Mouse (Mus musculus) heart, embryonic 15.5 days (tissue): ENCODE data around the gene Gm3164. TPM values are rescaled to one million over a fixed set of nuclear protein-coding genes. Genes with fewer than 3 reads are reported as not detected.
"Not testable (repeated sequence)": the region's sequence is repeated elsewhere in the genome, so short reads cannot be mapped to it uniquely, and the experiment has no call there.

Experiments
- ATAC-seq: fragments of 200-750 bp; cut with Nextera tagmentation; replicated peaks from 2 replicates; pipeline ENCODE4 v1.8.0; 2017; ENCODE audit warnings: low read depth, moderate TSS enrichment; ENCODE audit not compliant: insufficient number of reproducible peaks, insufficient read depth, low FRiP score
- H3K27ac ChIP-seq: fragments of 300-500 bp; sonication (generic); 2 replicates; pipeline ENCODE4 v1.5.1; 2015; ENCODE audit warnings: mild to moderate bottlenecking, inconsistent platforms
- H3K27me3 ChIP-seq: fragments of 300-500 bp; sonication (generic); 2 replicates; pipeline ENCODE4 v1.6.1; 2015; ENCODE audit warnings: inconsistent platforms
- H3K36me3 ChIP-seq: fragments of 300-500 bp; sonication (generic); 2 replicates; pipeline ENCODE4 v1.6.1; 2015; ENCODE audit warnings: mild to moderate bottlenecking, inconsistent platforms
- H3K4me1 ChIP-seq: fragments of 300-500 bp; sonication (generic); replicated peaks from 2 replicates; pipeline ENCODE4 v1.6.1; 2015; ENCODE audit warnings: inconsistent platforms
- H3K4me2 ChIP-seq: fragments of 300-500 bp; sonication (generic); 2 replicates; pipeline ENCODE4 v1.6.1; 2015; ENCODE audit warnings: inconsistent platforms, mild to moderate bottlenecking, moderate library complexity
- H3K4me3 ChIP-seq: fragments of 300-500 bp; sonication (generic); 2 replicates; pipeline ENCODE4 v1.5.1; 2015; ENCODE audit warnings: mild to moderate bottlenecking, inconsistent platforms
- H3K9ac ChIP-seq: fragments of 300-500 bp; sonication (generic); 2 replicates; pipeline ENCODE4 v1.6.1; 2015; ENCODE audit warnings: mild to moderate bottlenecking, inconsistent platforms
- H3K9me3 ChIP-seq: fragments of 300-500 bp; sonication (generic); replicated peaks from 2 replicates; pipeline ENCODE4 v1.6.1; 2016; ENCODE audit warnings: inconsistent platforms
- WGBS: fragments of 180-500 bp; shearing (Covaris S2); methylation state at CpG from one replicate; pipeline ENCODE4 v1.1.7; 2015; ENCODE audit warnings: mixed read lengths; 5-methylcytosine and 5-hydroxymethylcytosine counted together
- polyA plus RNA-seq: library from polyadenylated mRNA; unstranded; fragments of >200 nt; fragmentation: Nextera tagmentation; extraction: Ambion mirVana; gene quantifications from 2 replicates; pipeline ENCODE4 v1.2.1, GENCODE M21; 2015

The Gm3164 gene
- 0.09 TPM in 1 of 2 replicates, not detected in the other for polyA plus RNA-seq

DNA sequence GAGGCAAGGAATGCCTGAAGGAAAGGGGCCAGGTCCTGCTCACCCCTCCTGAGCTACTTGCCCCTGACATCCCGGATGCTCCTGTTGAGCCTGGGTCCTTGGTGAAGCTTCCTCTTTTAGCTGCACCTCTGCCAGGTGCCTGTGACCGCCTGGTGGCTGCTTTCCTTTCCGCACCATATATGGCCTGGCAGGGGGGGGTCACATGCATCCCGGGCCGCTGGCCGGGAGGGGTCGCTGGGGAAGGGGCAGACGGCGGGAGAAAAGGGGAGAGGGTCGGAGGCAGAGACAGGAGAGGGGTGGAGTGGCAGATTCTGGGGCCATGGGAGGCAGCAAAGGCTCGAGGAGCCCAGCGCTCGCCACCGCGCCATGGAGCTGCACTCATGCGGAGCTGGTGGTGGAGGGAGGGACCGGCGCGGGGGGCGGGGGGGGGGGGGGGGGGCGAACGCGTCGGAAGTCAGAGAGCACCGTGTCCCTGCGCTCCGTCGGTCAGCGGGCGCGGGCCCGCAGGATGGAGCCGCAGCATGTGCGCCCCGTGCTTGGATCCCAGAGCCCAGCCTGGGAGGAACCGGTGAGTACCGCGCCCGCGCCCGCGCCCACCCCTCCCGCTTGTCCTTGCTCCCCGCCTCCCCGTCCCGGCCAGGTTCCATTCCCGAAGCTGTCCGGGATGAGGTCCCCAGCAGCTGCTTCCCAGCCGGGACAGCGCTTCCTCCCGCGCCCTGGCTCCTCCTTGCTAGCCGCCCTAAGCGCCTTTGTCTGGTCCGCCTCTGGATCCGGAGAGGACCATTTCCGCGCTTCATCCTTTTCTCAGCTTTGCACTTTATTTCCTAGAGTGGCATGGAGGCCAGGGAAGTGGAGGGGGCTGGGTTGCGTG, at the start of gene Gm3164:
Gene Gm3164, plus strand, starts transcription at position 484 of the 871 bp plus-strand sequence.
- WGBS = 1% methylated on average over 37 of the region's 59 CpGs
- H3K9ac ChIP-seq = not testable (repeated sequence)

DNA sequence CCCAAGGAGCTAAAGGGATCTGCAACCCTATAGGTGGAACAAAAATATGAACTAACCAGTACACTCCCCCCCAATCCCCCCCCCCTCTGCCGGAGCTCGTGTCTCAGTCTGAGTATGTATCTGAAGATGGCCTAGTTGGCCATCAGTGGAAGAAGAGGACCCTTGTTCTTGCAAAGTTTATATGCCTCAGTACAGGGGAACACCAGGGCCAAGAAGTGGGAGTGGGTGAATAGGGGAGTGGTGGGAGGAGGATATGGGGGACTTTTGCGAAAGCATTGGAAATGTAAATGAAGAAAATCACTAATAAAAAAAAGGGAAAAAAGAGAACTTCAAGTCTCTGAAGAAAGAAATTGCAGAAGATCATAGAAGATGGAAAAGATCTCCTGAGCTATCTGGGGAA, 46.3 kb upstream of the Gm3164 start:
- not testable (repeated sequence) for H3K4me3 ChIP-seq, H3K36me3 ChIP-seq, H3K4me1 ChIP-seq, H3K9ac ChIP-seq, H3K4me2 ChIP-seq, H3K9me3 ChIP-seq, H3K27me3 ChIP-seq, ATAC-seq, H3K27ac ChIP-seq
- WGBS = 80% methylated on average over 3 of the region's 3 CpGs

More for the DNA sequence above, at the start of gene Gm3164:
- H3K27ac ChIP-seq, ATAC-seq, H3K4me1 ChIP-seq, H3K27me3 ChIP-seq, H3K9me3 ChIP-seq, H3K36me3 ChIP-seq: not testable (repeated sequence)
- Histone ChIP-seq H3K4me2 (peak within 1 kb of the TSS; percentile 63), H3K4me3 (peak within 1 kb of the TSS; percentile 40)

DNA sequence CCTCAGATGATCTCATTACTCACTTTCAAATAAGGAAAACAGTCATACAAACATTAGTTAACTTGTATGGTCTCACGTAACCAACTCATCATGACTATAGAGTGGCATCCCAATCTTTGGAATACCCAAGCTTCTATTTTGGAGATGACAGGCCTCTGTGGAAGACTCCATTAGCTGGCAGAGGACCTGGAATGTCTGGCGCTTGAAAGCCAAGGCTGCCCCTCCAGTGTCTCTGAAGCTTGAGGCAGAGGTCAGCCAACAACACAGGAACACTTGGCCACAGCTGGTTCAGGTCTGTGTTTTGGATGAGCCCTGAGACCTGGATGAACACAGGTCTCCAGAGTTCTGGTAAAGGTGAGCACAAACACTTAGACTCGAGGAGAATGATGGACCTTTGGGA, 45.6 kb upstream of the Gm3164 start:
- H3K4me1 ChIP-seq, H3K27ac ChIP-seq, H3K27me3 ChIP-seq, H3K36me3 ChIP-seq, H3K4me2 ChIP-seq, ATAC-seq, H3K4me3 ChIP-seq, H3K9me3 ChIP-seq, H3K9ac ChIP-seq: not testable (repeated sequence)
- 62% methylated on average over 3 of the region's 3 CpGs for WGBS

GRCm38 (mm10) chr14:4377871-4378270, 37.4 kb upstream of the Gm3164 start:
- not testable (repeated sequence) for H3K9me3 ChIP-seq, ATAC-seq, H3K27ac ChIP-seq, H3K4me2 ChIP-seq, H3K27me3 ChIP-seq, H3K9ac ChIP-seq, H3K4me3 ChIP-seq, H3K4me1 ChIP-seq, H3K36me3 ChIP-seq

DNA sequence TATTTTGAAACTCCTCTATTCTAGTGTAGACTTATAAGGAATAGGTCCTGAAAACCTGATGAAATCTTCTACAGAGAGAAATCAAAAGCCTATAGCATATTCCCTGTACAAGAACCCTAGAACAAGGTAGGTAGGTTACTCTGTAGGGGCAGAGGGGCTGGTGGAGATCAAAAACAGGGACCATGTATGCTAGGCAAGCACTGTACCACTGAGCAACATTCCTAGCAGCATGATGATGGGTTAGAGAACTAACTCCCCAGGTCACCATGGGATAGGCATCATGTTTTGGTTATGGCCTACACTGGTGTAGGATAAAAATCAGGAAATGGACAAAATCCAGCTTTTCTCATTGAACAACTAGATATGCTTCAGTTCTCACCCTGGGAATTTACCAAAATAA, 29.6 kb upstream of the Gm3164 start:
- not testable (repeated sequence) for H3K9ac ChIP-seq, H3K4me2 ChIP-seq, H3K27ac ChIP-seq, ATAC-seq, H3K4me3 ChIP-seq, H3K27me3 ChIP-seq, H3K4me1 ChIP-seq, H3K9me3 ChIP-seq, H3K36me3 ChIP-seq

DNA sequence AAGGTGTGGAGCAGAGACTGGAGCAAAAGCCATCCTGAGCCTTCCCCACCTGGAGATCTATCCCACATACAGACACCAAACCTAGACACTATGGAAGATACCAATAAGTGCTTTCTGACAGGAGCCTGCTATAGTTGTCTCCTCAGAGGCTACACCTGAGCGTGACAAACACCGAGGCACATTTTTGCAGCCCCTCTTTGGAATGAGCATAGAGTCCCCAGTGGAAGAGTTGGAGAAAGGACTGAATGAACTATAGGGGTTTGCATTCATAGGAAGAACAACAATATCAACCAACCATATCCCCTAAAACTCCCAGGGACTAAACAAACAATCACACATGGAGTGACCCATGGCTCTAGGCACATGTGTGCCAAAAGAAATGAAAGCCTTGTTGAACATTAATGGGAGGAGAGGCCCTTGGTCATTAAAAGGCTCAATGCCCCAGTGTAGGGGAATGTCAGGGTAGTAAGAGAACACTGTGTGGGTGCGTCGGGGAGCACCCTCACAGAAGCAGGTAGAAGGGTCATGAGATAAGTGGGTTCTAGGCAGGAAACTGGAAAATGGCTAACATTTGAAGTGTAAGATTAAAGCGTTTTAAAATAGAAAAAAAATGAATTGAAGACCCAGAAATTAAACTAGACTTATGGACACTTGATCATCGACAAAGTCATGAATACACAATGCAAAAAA, 22.3 kb upstream of the Gm3164 start:
- H3K9ac ChIP-seq, H3K36me3 ChIP-seq, H3K4me1 ChIP-seq, H3K27me3 ChIP-seq, H3K9me3 ChIP-seq, H3K4me3 ChIP-seq, H3K4me2 ChIP-seq, ATAC-seq, H3K27ac ChIP-seq: not testable (repeated sequence)
- WGBS = 86% methylated on average over 4 of the region's 6 CpGs

DNA sequence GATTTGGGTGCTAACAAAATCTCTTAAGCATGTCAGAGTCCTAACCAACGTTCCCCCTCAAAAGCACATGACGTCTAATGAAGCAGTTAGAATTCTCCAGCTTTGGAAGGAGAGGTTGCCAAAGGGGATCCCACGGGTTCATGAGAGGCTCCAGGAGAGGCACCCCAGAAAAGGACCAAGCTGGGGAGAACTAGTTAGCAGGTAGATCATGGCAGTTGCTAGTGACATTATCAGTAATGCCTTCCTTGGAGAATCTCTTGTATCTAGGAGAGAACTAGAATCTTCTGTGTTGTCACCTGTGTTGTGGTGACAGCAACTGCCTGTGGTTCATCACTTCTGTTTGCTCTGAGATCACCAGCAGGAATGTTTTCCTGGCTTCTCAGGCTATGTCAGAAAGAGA, 18.0 kb upstream of the Gm3164 start, which contains the start of gene Gm3159:
Gene Gm3159, plus strand, starts transcription at position 301 of the 400 bp plus-strand sequence.
- not testable (repeated sequence) for H3K9me3 ChIP-seq, ATAC-seq, H3K4me3 ChIP-seq, H3K4me2 ChIP-seq, H3K27ac ChIP-seq, H3K4me1 ChIP-seq, H3K27me3 ChIP-seq, H3K36me3 ChIP-seq, H3K9ac ChIP-seq
- WGBS = 64% methylated on average over 1 of the region's 3 CpGs

DNA sequence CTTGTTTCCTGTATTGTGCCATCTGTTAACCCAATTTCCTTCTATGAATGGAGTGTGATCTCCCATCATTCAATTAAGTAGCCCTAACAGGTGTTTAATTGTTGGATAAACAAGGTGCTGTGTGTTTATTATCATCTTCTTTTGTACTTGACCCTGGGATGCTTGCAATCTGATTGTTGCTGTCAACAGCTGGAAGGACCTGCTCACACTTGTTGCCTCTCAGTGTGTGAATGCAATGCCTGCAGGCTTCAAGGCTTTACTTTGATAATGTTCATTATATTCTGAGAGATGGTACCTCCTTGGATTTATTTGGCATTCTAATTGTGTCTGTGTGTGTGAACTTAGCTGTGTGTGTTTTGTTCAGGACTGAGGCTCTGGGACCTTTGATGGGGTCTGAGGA, 16.6 kb upstream of the Gm3164 start:
- not testable (repeated sequence) for ATAC-seq, H3K4me1 ChIP-seq, H3K4me2 ChIP-seq, H3K9me3 ChIP-seq, H3K27me3 ChIP-seq, H3K27ac ChIP-seq, H3K36me3 ChIP-seq, H3K4me3 ChIP-seq, H3K9ac ChIP-seq

- not testable (repeated sequence) for H3K27me3 ChIP-seq
Observed at GRCm38 (mm10) chr14:4400115-4400789, 15.0 kb upstream of the Gm3164 start.

GRCm38 (mm10) chr14:4401245-4401644, 14.0 kb upstream of the Gm3164 start:
- H3K4me1 ChIP-seq, H3K9ac ChIP-seq, H3K27me3 ChIP-seq, ATAC-seq, H3K36me3 ChIP-seq, H3K4me2 ChIP-seq, H3K4me3 ChIP-seq, H3K9me3 ChIP-seq, H3K27ac ChIP-seq: not testable (repeated sequence)
- WGBS = 52% methylated on average over 5 of the region's 5 CpGs

More at GRCm38 (mm10) chr14:4400115-4400789, 15.0 kb upstream of the Gm3164 start:
- H3K4me2 ChIP-seq, H3K4me3 ChIP-seq, H3K36me3 ChIP-seq, ATAC-seq, H3K4me1 ChIP-seq, H3K9ac ChIP-seq, H3K9me3 ChIP-seq, H3K27ac ChIP-seq: not testable (repeated sequence)
- 78% methylated on average over 5 of the region's 5 CpGs for WGBS

DNA sequence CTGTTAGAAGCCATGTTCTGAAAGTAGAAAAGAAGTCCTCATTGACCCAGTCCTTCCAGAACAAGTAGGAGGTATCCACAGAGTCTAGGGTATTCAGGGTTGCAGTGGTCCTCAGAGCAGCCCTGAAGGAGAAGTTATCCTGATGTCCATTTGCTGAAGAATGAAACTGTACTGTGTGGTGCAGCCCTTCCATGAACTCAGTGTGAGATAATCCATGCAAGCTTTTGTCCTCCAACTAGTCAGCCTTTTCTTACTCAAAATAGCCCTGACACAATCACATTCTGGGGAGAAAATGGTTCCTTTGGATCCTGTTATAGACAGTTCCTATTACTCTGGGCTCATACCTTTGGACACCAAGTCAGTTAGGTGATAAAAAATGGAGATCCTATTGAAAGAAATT, 11.4 kb upstream of the Gm3164 start:
- H3K4me2 ChIP-seq, H3K9me3 ChIP-seq, H3K4me3 ChIP-seq, H3K36me3 ChIP-seq, H3K27me3 ChIP-seq, H3K4me1 ChIP-seq, H3K27ac ChIP-seq, ATAC-seq, H3K9ac ChIP-seq: not testable (repeated sequence)
